Comparison of ENCODE assay signal across 10 mouse cellular contexts in the genomic region with DNA sequence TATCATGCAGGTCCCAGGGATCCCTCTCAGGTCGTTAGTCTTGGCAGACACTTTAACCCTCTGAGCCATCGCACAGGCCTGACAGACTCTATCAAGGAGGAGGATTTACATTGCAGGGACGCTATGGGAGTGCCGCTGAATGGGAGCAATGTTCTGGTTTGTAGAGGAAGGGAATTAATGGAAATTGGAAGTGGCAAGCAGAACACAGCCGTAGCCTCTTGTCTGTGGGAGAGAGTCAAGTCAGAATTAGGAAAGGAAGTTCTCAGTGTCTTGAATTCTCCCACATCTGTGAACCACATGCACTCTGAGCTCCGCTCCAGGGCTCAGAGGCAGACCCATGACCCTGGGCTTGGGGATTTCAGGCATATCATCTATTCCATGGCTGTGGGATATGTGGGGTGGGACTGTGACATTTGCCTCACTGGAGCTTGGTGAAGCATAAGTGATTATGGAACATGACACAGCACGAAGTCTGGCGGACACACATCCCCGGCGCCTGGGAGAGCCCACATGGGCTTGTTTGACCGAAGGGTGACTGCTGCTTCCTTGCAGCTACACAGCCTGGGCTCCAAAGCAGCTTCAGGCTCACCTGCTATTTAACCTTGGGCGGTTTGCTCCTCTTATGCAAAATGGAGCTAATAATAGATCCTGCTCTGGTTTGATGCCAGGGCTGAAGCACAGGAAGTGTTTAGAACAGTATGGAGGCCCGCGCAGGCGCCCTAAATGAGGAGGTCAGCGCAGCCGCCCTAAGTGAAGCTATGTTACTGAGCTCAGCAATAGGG.
DNase-seq lines count a peak whose midpoint lies in the region; ATAC-seq and TF ChIP-seq lines count a peak whose summit lies in the region.
"Had no signal": no experiment of that assay in that cellular context is flagged by ENCODE, and none has a peak within 500 bp of the region (broad histone marks: within the 10 kb centered on the region; RNA-seq: fewer than 3 reads in every experiment).

No protein-coding gene starts in this region.

- H3K9me3 ChIP-seq in G1E (replicated peaks) = 0 out of 2 replicates have a peak, but pooled peaks cover 3% of the 10 kb centered on the region
- no peaks in the 10 kb centered on the region for H3K9me3 ChIP-seq in heart, embryonic 15.5 days (replicated peaks)
- no peaks in the 10 kb centered on the region for H3K9me3 ChIP-seq in midbrain, embryonic 14.5 days (ENCODE audit: control insufficient read depth, low read length)
- H3K9me3 ChIP-seq: megakaryocyte, embryonic 14.5 days had no signal

- peaks cover 65% of the 10 kb centered on the region for H3K4me1 ChIP-seq in G1E (ENCODE audit: insufficient read depth, low read depth, low read length)
- peaks cover 13% of the 10 kb centered on the region for H3K4me1 ChIP-seq in heart, embryonic 15.5 days (replicated peaks)
- H3K4me1 ChIP-seq in midbrain, embryonic 14.5 days (ENCODE audit: control insufficient read depth, insufficient read depth, low read length) = peaks cover 9% of the 10 kb centered on the region

- H3K9ac ChIP-seq in heart, embryonic 15.5 days = no peak overlapping the region
- no peak overlapping the region for H3K9ac ChIP-seq in midbrain, embryonic 14.5 days (replicated peaks; ENCODE audit: low read length)

- no peak for ATAC-seq in G1E (ENCODE audit: extremely low read depth, insufficient number of reproducible peaks, low FRiP score, poor library complexity, severe bottlenecking)
- peak; percentile 75 for ATAC-seq in heart, embryonic 15.5 days (replicated peaks; ENCODE audit: insufficient number of reproducible peaks, insufficient read depth, low FRiP score, low read depth)
- ATAC-seq in midbrain, embryonic 14.5 days (ENCODE audit: low FRiP score, low TSS enrichment) = peak; percentile 78; the same call in 1 of the 2 replicates
- no peak for ATAC-seq in CD4-positive, CD25-positive, alpha-beta regulatory T cell, adult 4 months
- ATAC-seq: forebrain, embryonic 16.5 days had no signal

- 0 out of 2 replicates have a peak overlapping the region, but pooled peaks have one; percentile 10 for H3K4me2 ChIP-seq in heart, embryonic 15.5 days
- H3K4me2 ChIP-seq in midbrain, embryonic 14.5 days (ENCODE audit: low read length) = no peak overlapping the region; the same call in 1 of the 2 replicates

- no peaks in the 10 kb centered on the region for H3K36me3 ChIP-seq in G1E (replicated peaks)
- H3K36me3 ChIP-seq in heart, embryonic 15.5 days = no peaks in the 10 kb centered on the region
- H3K36me3 ChIP-seq in midbrain, embryonic 14.5 days (ENCODE audit: control insufficient read depth, insufficient read depth, low read length) = no peaks in the 10 kb centered on the region

- 49% methylated on average over 17 of the region's 17 CpGs for WGBS in heart, embryonic 15.5 days
- 35% methylated on average over 17 of the region's 17 CpGs for WGBS in midbrain, embryonic 14.5 days

- TF ChIP-seq CTCF in G1E (IDR thresholded peaks at IDR 0.05; ENCODE audit: low read depth, low read length) = no peak

- peaks cover 36% of the 10 kb centered on the region for H3K27me3 ChIP-seq in G1E (ENCODE audit: insufficient read depth, low read length)
- no peaks in the 10 kb centered on the region for H3K27me3 ChIP-seq in heart, embryonic 15.5 days
- peaks cover 2% of the 10 kb centered on the region; the same call in 1 of the 2 replicates for H3K27me3 ChIP-seq in midbrain, embryonic 14.5 days (ENCODE audit: control insufficient read depth, insufficient read depth, low read length)

- peak overlapping the region; percentile 87 for H3K27ac ChIP-seq in heart, embryonic 15.5 days
- H3K27ac ChIP-seq in midbrain, embryonic 14.5 days (replicated peaks; ENCODE audit: low read depth, low read length) = no peak overlapping the region

- DNase-seq in G1E (ENCODE audit: low spot score) = no peak
- peak; percentile 62 to 67 for DNase-seq in cerebellum, postnatal 10 days
- peak; percentile 65 for DNase-seq in midbrain, embryonic 14.5 days
- no peak for DNase-seq in lung, postnatal 25 days (ENCODE audit: low spot score)
- no peak for DNase-seq in right cerebral cortex, postnatal 25 days
- DNase-seq in kidney, adult 18-20 months = no peak

- peak overlapping the region; percentile 8; the same call in 1 of the 2 replicates for H3K4me3 ChIP-seq in G1E (ENCODE audit: low read depth, low read length)
- H3K4me3 ChIP-seq in heart, embryonic 15.5 days = no peak overlapping the region
- H3K4me3 ChIP-seq in midbrain, embryonic 14.5 days (replicated peaks; ENCODE audit: low read depth, low read length) = no peak overlapping the region
- H3K4me3 ChIP-seq: megakaryocyte, embryonic 14.5 days had no signal

Comparison
In these comparisons a context has a peak if more than half of its experiments do, and no peak if none do; other contexts are left out.
1. ATAC-seq: peak in heart, embryonic 15.5 days (single experiment) and midbrain, embryonic 14.5 days (single experiment); none in G1E (single experiment) and CD4-positive, CD25-positive, alpha-beta regulatory T cell, adult 4 months (single experiment).
2. DNase-seq: peak in cerebellum, postnatal 10 days (2 of 2) and midbrain, embryonic 14.5 days (single experiment); none in G1E (single experiment), lung, postnatal 25 days (single experiment), right cerebral cortex, postnatal 25 days (single experiment) and kidney, adult 18-20 months (single experiment).